Mouse (Mus musculus) liver, postnatal 0 days (tissue): ENCODE data around the gene Gpbp1l1.

ENCODE experiments used
- CTCF ChIP-seq: sonication (generic); IDR thresholded peaks from 2 replicates; pipeline ENCODE4 v1.5.1; 2016; ENCODE audit warnings: antibody characterized with exemption, low read depth
- EP300 ChIP-seq: IDR thresholded peaks from 2 replicates; pipeline ENCODE4 v1.6.1; 2016; ENCODE audit warnings: antibody characterized with exemption, low read depth, mild to moderate bottlenecking

DNA sequence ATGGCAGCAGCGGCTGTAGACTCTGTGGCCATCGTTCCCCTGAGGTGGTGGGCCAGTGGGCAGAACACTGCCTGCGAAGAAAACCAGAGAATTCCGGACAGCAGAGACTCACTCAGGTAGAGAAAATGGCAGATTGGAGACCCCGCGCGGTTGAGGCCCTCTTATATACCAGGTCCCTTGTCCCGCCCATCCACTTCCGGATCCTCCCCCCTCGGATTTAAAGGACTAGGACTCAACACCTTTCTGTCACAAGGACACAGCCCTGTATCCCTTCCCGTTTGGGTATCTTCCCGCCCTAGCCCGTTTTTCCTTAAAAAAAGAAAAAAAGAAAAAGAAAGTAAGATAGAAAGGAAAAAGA is 69.9 kb downstream of the Gpbp1l1 start:
- TF ChIP-seq CTCF, result 0 out of 2 replicates have a peak, but pooled peaks have one; percentile 0
- TF ChIP-seq EP300, result 0 out of 2 replicates have a peak, but pooled peaks have one; percentile 25
